Mouse (Mus musculus): ENCODE results near the gene Fstl1. TPM values are rescaled to one million over a fixed set of nuclear protein-coding genes. Genes with fewer than 3 reads are reported as not detected.
A peak's percentile ranks its signal among the peaks of the same experiment; 100 is the strongest.

Fstl1 gene
- total RNA-seq, 1 experiment = 87.6 TPM

GRCm38 (mm10) chr16:37808866-37809622 is 32.4 kb downstream of the Fstl1 start:
- no peak overlapping the region for H3K9ac ChIP-seq (ENCODE audit: insufficient read depth, low read depth, low read length, poor library complexity, severe bottlenecking)
- TF ChIP-seq CHD2 (IDR thresholded peaks at IDR 0.05; ENCODE audit: low read depth, low read length) = no peak
- no peak for TF ChIP-seq MAFK (IDR thresholded peaks at IDR 0.05; ENCODE audit: insufficient read depth, low read depth, low read length)
- TF ChIP-seq HCFC1 (IDR thresholded peaks at IDR 0.05; ENCODE audit: borderline replicate concordance, insufficient read depth, low read length) = no peak
- TF ChIP-seq ZNF384 (IDR thresholded peaks at IDR 0.05; ENCODE audit: low read depth, low read length) = no peak
- TF ChIP-seq ZC3H11A (IDR thresholded peaks at IDR 0.05; ENCODE audit: borderline replicate concordance, low read depth, low read length) = no peak
- peaks cover 4 to 14% of the 10 kb centered on the region in 2 experiments; a peak in 2 of 4 replicates for H3K4me1 ChIP-seq (ENCODE audit: control insufficient read depth in 2 of 2, insufficient read depth in 2 of 2, low read length in 2 of 2, poor library complexity in 1 of 2)
- no peaks in the 10 kb centered on the region for H3K9me3 ChIP-seq (ENCODE audit: control insufficient read depth, insufficient read depth, low read depth, low read length)
- no peak overlapping the region for H3K27ac ChIP-seq (ENCODE audit: insufficient read depth, low read depth, low read length, poor library complexity, severe bottlenecking)
- in situ Hi-C loops (cut with MboI; ENCODE audit: low sequenced_read_pairs in 2 of 2, unreplicated experiment in 2 of 2) = no loop called here
- peak; percentile 26 for DNase-seq (ENCODE audit: low read depth, low spot score)
- no peaks in the 10 kb centered on the region for H3K36me3 ChIP-seq (ENCODE audit: control insufficient read depth, insufficient read depth, low read length, poor library complexity, severe bottlenecking)
- H3K4me3 ChIP-seq (ENCODE audit: insufficient read depth in 1 of 2, low read depth in 1 of 2, low read length in 2 of 2, poor library complexity in 1 of 2, severe bottlenecking in 1 of 2) = no peak overlapping the region

- in situ Hi-C loops (cut with MboI; ENCODE audit: low sequenced_read_pairs in 2 of 2, unreplicated experiment in 2 of 2) = no loop called here
- Histone ChIP-seq H3K36me3 (ENCODE audit: control insufficient read depth, insufficient read depth, low read length, poor library complexity, severe bottlenecking) (no peaks in the 10 kb centered on the region), H3K27ac (ENCODE audit: insufficient read depth, low read depth, low read length, poor library complexity, severe bottlenecking) (no peak overlapping the region), H3K9ac (ENCODE audit: insufficient read depth, low read depth, low read length, poor library complexity, severe bottlenecking) (no peak overlapping the region), H3K4me1 (ENCODE audit: control insufficient read depth in 2 of 2, insufficient read depth in 2 of 2, low read length in 2 of 2, poor library complexity in 1 of 2) (peaks cover 4 to 14% of the 10 kb centered on the region in 2 experiments; a peak in 2 of 4 replicates), H3K4me3 (ENCODE audit: insufficient read depth in 1 of 2, low read depth in 1 of 2, low read length in 2 of 2, poor library complexity in 1 of 2, severe bottlenecking in 1 of 2) (no peak overlapping the region), H3K9me3 (ENCODE audit: control insufficient read depth, insufficient read depth, low read depth, low read length) (no peaks in the 10 kb centered on the region)
- DNase-seq (ENCODE audit: low read depth, low spot score) = no peak
- TF ChIP-seq ZNF384 (IDR thresholded peaks at IDR 0.05; ENCODE audit: low read depth, low read length) (no peak), HCFC1 (IDR thresholded peaks at IDR 0.05; ENCODE audit: borderline replicate concordance, insufficient read depth, low read length) (no peak), MAFK (IDR thresholded peaks at IDR 0.05; ENCODE audit: insufficient read depth, low read depth, low read length) (no peak), ZC3H11A (IDR thresholded peaks at IDR 0.05; ENCODE audit: borderline replicate concordance, low read depth, low read length) (no peak), CHD2 (IDR thresholded peaks at IDR 0.05; ENCODE audit: low read depth, low read length) (no peak)
Observed at GRCm38 (mm10) chr16:37809623-37809992, 32.9 kb downstream of the Fstl1 start.

GRCm38 (mm10) chr16:37811874-37812273 is 35.2 kb downstream of the Fstl1 start:
- DNase-seq (ENCODE audit: low read depth, low spot score) = no peak
- in situ Hi-C loops (cut with MboI; ENCODE audit: low sequenced_read_pairs in 2 of 2, unreplicated experiment in 2 of 2) = no loop called here
- H3K4me3 ChIP-seq (ENCODE audit: insufficient read depth in 1 of 2, low read depth in 1 of 2, low read length in 2 of 2, poor library complexity in 1 of 2, severe bottlenecking in 1 of 2) = no peak overlapping the region
- H3K36me3 ChIP-seq (ENCODE audit: control insufficient read depth, insufficient read depth, low read length, poor library complexity, severe bottlenecking) = peaks cover 4% of the 10 kb centered on the region; the same call in 1 of the 2 replicates
- H3K9me3 ChIP-seq (ENCODE audit: control insufficient read depth, insufficient read depth, low read depth, low read length) = no peaks in the 10 kb centered on the region
- H3K9ac ChIP-seq (ENCODE audit: insufficient read depth, low read depth, low read length, poor library complexity, severe bottlenecking) = no peak overlapping the region
- no peak overlapping the region for H3K27ac ChIP-seq (ENCODE audit: insufficient read depth, low read depth, low read length, poor library complexity, severe bottlenecking)
- TF ChIP-seq MAFK (IDR thresholded peaks at IDR 0.05; ENCODE audit: insufficient read depth, low read depth, low read length) (no peak), ZNF384 (IDR thresholded peaks at IDR 0.05; ENCODE audit: low read depth, low read length) (no peak), HCFC1 (IDR thresholded peaks at IDR 0.05; ENCODE audit: borderline replicate concordance, insufficient read depth, low read length) (no peak), CHD2 (IDR thresholded peaks at IDR 0.05; ENCODE audit: low read depth, low read length) (no peak), ZC3H11A (IDR thresholded peaks at IDR 0.05; ENCODE audit: borderline replicate concordance, low read depth, low read length) (no peak)
- peaks cover 4 to 17% of the 10 kb centered on the region in 2 experiments; a peak in 3 of 4 replicates for H3K4me1 ChIP-seq (ENCODE audit: control insufficient read depth in 2 of 2, insufficient read depth in 2 of 2, low read length in 2 of 2, poor library complexity in 1 of 2)

DNA sequence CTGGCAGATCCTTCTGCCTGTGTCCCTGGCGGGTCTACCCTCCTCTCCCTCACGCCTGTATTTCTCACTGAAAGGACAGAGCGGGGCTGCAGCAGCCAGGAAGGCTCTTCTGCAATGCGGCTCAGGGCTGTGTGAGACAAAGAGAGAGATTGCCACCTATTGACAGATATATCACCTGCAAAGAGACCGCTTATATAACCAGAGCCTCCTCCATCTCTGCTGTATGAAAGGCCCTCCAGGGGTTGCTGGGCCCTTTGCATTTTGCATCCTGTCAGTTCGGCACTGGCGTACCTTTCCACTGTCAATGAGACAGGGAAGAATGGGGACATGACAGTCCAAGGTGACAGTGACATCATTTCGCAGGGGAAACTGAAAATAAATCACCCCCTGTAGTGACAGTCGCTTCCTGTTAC is 35.8 kb downstream of the Fstl1 start:
- no peak for TF ChIP-seq CHD2 (IDR thresholded peaks at IDR 0.05; ENCODE audit: low read depth, low read length)
- no peak for TF ChIP-seq HCFC1 (IDR thresholded peaks at IDR 0.05; ENCODE audit: borderline replicate concordance, insufficient read depth, low read length)
- no peak for TF ChIP-seq ZC3H11A (IDR thresholded peaks at IDR 0.05; ENCODE audit: borderline replicate concordance, low read depth, low read length)
- TF ChIP-seq MAFK (IDR thresholded peaks at IDR 0.05; ENCODE audit: insufficient read depth, low read depth, low read length) = no peak
- no peak for TF ChIP-seq ZNF384 (IDR thresholded peaks at IDR 0.05; ENCODE audit: low read depth, low read length)
- H3K27ac ChIP-seq (ENCODE audit: insufficient read depth, low read depth, low read length, poor library complexity, severe bottlenecking) = no peak overlapping the region

More for the DNA sequence above, 35.8 kb downstream of the Fstl1 start:
- H3K9ac ChIP-seq (ENCODE audit: insufficient read depth, low read depth, low read length, poor library complexity, severe bottlenecking) = no peak overlapping the region
- H3K4me1 ChIP-seq (ENCODE audit: control insufficient read depth in 2 of 2, insufficient read depth in 2 of 2, low read length in 2 of 2, poor library complexity in 1 of 2) = peaks cover 4 to 15% of the 10 kb centered on the region in 2 experiments; a peak in 3 of 4 replicates
- H3K4me3 ChIP-seq (ENCODE audit: insufficient read depth in 1 of 2, low read depth in 1 of 2, low read length in 2 of 2, poor library complexity in 1 of 2, severe bottlenecking in 1 of 2) = no peak overlapping the region
- in situ Hi-C loops (cut with MboI; ENCODE audit: low sequenced_read_pairs in 2 of 2, unreplicated experiment in 2 of 2) = no loop called here
- H3K36me3 ChIP-seq (ENCODE audit: control insufficient read depth, insufficient read depth, low read length, poor library complexity, severe bottlenecking) = peaks cover 4% of the 10 kb centered on the region; the same call in 1 of the 2 replicates
- no peaks in the 10 kb centered on the region for H3K9me3 ChIP-seq (ENCODE audit: control insufficient read depth, insufficient read depth, low read depth, low read length)
- no peak for DNase-seq (ENCODE audit: low read depth, low spot score)
